Mouse (Mus musculus): ENCODE results near the gene Tab2.
"Not testable (repeated sequence)": the region's sequence is repeated elsewhere in the genome, so short reads cannot be mapped to it uniquely, and the experiment has no call there.

Gene Tab2

GRCm38 (mm10) chr10:7900719-7901627, 55.1 kb downstream of the Tab2 start:
- no peak for DNase-seq (ENCODE audit: low read depth in 2 of 2, low spot score in 2 of 2)

GRCm38 (mm10) chr10:7888256-7888868, 67.7 kb downstream of the Tab2 start:
- no peak for DNase-seq (ENCODE audit: low read depth in 2 of 2, low spot score in 2 of 2)

- DNase-seq (ENCODE audit: low read depth in 2 of 2, low spot score in 2 of 2) = peak; percentile 66 to 73
Measured at GRCm38 (mm10) chr10:7883524-7883923, 72.5 kb downstream of the Tab2 start.

GRCm38 (mm10) chr10:7881971-7882370, 74.1 kb downstream of the Tab2 start:
- no peak for DNase-seq (ENCODE audit: low read depth in 2 of 2, low spot score in 2 of 2)

GRCm38 (mm10) chr10:7880283-7880682, 75.7 kb downstream of the Tab2 start:
- DNase-seq (ENCODE audit: low read depth in 2 of 2, low spot score in 2 of 2) = not testable (repeated sequence)

GRCm38 (mm10) chr10:7874194-7874593, 81.8 kb downstream of the Tab2 start:
- no peak for DNase-seq (ENCODE audit: low read depth in 2 of 2, low spot score in 2 of 2)

- no peak for DNase-seq (ENCODE audit: low read depth in 2 of 2, low spot score in 2 of 2)
Measured at GRCm38 (mm10) chr10:7871381-7872020, 84.5 kb downstream of the Tab2 start.

- DNase-seq (ENCODE audit: low read depth in 2 of 2, low spot score in 2 of 2) = peak; percentile 24 to 45
Measured at GRCm38 (mm10) chr10:7870571-7871315, 85.3 kb downstream of the Tab2 start.

- no peak for DNase-seq (ENCODE audit: low read depth in 2 of 2, low spot score in 2 of 2)
Measured at GRCm38 (mm10) chr10:7869746-7870145, 86.3 kb downstream of the Tab2 start.

- no peak for DNase-seq (ENCODE audit: low read depth in 2 of 2, low spot score in 2 of 2)
Measured at GRCm38 (mm10) chr10:7867666-7868030, 88.4 kb downstream of the Tab2 start.

- DNase-seq (ENCODE audit: low read depth in 2 of 2, low spot score in 2 of 2) = no peak
Measured at GRCm38 (mm10) chr10:7866762-7867665, 89.0 kb downstream of the Tab2 start.

- DNase-seq (ENCODE audit: low read depth in 2 of 2, low spot score in 2 of 2) = no peak
Measured at GRCm38 (mm10) chr10:7864806-7865205, 91.2 kb downstream of the Tab2 start.

GRCm38 (mm10) chr10:7864184-7864583, 91.8 kb downstream of the Tab2 start:
- DNase-seq (ENCODE audit: low read depth in 2 of 2, low spot score in 2 of 2) = no peak

- DNase-seq (ENCODE audit: low read depth in 2 of 2, low spot score in 2 of 2) = no peak
Measured at GRCm38 (mm10) chr10:7863411-7863810, 92.6 kb downstream of the Tab2 start.

GRCm38 (mm10) chr10:7861937-7862657, 93.9 kb downstream of the Tab2 start:
- no peak for DNase-seq (ENCODE audit: low read depth in 2 of 2, low spot score in 2 of 2)

GRCm38 (mm10) chr10:7861259-7861936, 94.6 kb downstream of the Tab2 start:
- no peak for DNase-seq (ENCODE audit: low read depth in 2 of 2, low spot score in 2 of 2)

GRCm38 (mm10) chr10:7860494-7860893, 95.5 kb downstream of the Tab2 start:
- DNase-seq (ENCODE audit: low read depth in 2 of 2, low spot score in 2 of 2) = no peak

Data from CD8-positive naive resting alpha-beta T cell, adult 2 months (primary cell).